Mouse (Mus musculus): ENCODE measurements around the gene Gstz1. TPM values are rescaled to one million over a fixed set of nuclear protein-coding genes. Genes with fewer than 3 reads are reported as not detected.

Gstz1 gene
- total RNA-seq (2014; rRNA removed): 56.3 and 61.1 TPM in 2 replicates
- polyA plus RNA-seq (2015; fragmentation: Nextera tagmentation; extraction: Ambion mirVana): 45.6 and 45.8 TPM in 2 replicates

- WGBS: under 1% methylated on average over 27 of the region's 27 CpGs
- Histone ChIP-seq H3K4me1 (ENCODE audit: insufficient read depth, low read length) (peaks cover 13% of the 10 kb centered on the region), H3K36me3 (ENCODE audit: insufficient read depth, low read length) (no peaks in the 10 kb centered on the region), H3K27me3 (ENCODE audit: insufficient read depth, low read length) (no peaks in the 10 kb centered on the region), H3K4me3 (ENCODE audit: low read length) (peak within 1 kb of the TSS; percentile 63), H3K27ac (peak within 1 kb of the TSS; percentile 90), H3K9me3 (ENCODE audit: low read length) (no peaks in the 10 kb centered on the region), H3K4me2 (ENCODE audit: low read depth, low read length) (peak within 1 kb of the TSS; percentile 74), H3K9ac (replicated peaks; ENCODE audit: low read length) (peak within 1 kb of the TSS; percentile 70)
- DNase-seq (ENCODE audit: low spot score) (peak; percentile 93), ATAC-seq (peak; percentile 91)
- TF ChIP-seq CTCF (IDR thresholded peaks at IDR 0.05; ENCODE audit: low read depth): peak; percentile 23; the same call in 1 of the 2 replicates
Measured at GRCm38 (mm10) chr12:87146966-87147365, at the start of gene Gstz1. TSS of gene Gstz1 (plus strand) at chr12:87147165.

GRCm38 (mm10) chr12:87100331-87100730 lies 46.6 kb upstream of the Gstz1 start:
- H3K4me1 ChIP-seq (ENCODE audit: insufficient read depth, low read length): peaks cover 8% of the 10 kb centered on the region
- H3K36me3 ChIP-seq (ENCODE audit: insufficient read depth, low read length): no peaks in the 10 kb centered on the region
- WGBS: 76% methylated on average over 4 of the region's 4 CpGs
- ATAC-seq: no peak
- H3K9me3 ChIP-seq (ENCODE audit: low read length): no peaks in the 10 kb centered on the region
- DNase-seq (ENCODE audit: low spot score): no peak
- no peak overlapping the region for H3K4me3 ChIP-seq (ENCODE audit: low read length)
- H3K9ac ChIP-seq (replicated peaks; ENCODE audit: low read length): no peak overlapping the region
- no peak overlapping the region for H3K4me2 ChIP-seq (ENCODE audit: low read depth, low read length)
- no peaks in the 10 kb centered on the region; the same call in 1 of the 2 replicates for H3K27me3 ChIP-seq (ENCODE audit: insufficient read depth, low read length)
- TF ChIP-seq CTCF (IDR thresholded peaks at IDR 0.05; ENCODE audit: low read depth): no peak
- no peak overlapping the region for H3K27ac ChIP-seq

GRCm38 (mm10) chr12:87102165-87102631 lies 44.8 kb upstream of the Gstz1 start, which contains the start of gene Ngb:
TSS of gene Ngb (minus strand) at chr12:87102539.
- Histone ChIP-seq H3K4me3 (ENCODE audit: low read length) (peak within 1 kb of the TSS; percentile 40), H3K27me3 (ENCODE audit: insufficient read depth, low read length) (no peaks in the 10 kb centered on the region; the same call in 1 of the 2 replicates), H3K4me1 (ENCODE audit: insufficient read depth, low read length) (peaks cover 8% of the 10 kb centered on the region), H3K4me2 (ENCODE audit: low read depth, low read length) (peak within 1 kb of the TSS; percentile 77), H3K27ac (no peak within 1 kb of the TSS), H3K9me3 (ENCODE audit: low read length) (no peaks in the 10 kb centered on the region), H3K9ac (replicated peaks; ENCODE audit: low read length) (peak within 1 kb of the TSS; percentile 35; the same call in 1 of the 2 replicates), H3K36me3 (ENCODE audit: insufficient read depth, low read length) (no peaks in the 10 kb centered on the region)
- peak; percentile 68 for ATAC-seq
- TF ChIP-seq CTCF (IDR thresholded peaks at IDR 0.05; ENCODE audit: low read depth): no peak
- DNase-seq (ENCODE audit: low spot score): peak; percentile 14
- WGBS: 2% methylated on average over 30 of the region's 32 CpGs

GRCm38 (mm10) chr12:87103471-87103870 lies 43.5 kb upstream of the Gstz1 start:
- no peak for TF ChIP-seq CTCF (IDR thresholded peaks at IDR 0.05; ENCODE audit: low read depth)
- no peaks in the 10 kb centered on the region; the same call in 1 of the 2 replicates for H3K27me3 ChIP-seq (ENCODE audit: insufficient read depth, low read length)
- no peak overlapping the region for H3K4me2 ChIP-seq (ENCODE audit: low read depth, low read length)
- peaks cover 8% of the 10 kb centered on the region for H3K4me1 ChIP-seq (ENCODE audit: insufficient read depth, low read length)
- no peak overlapping the region for H3K27ac ChIP-seq
- WGBS: 85% methylated on average over 4 of the region's 4 CpGs
- H3K36me3 ChIP-seq (ENCODE audit: insufficient read depth, low read length): no peaks in the 10 kb centered on the region
- no peaks in the 10 kb centered on the region for H3K9me3 ChIP-seq (ENCODE audit: low read length)
- H3K4me3 ChIP-seq (ENCODE audit: low read length): no peak overlapping the region
- no peak for DNase-seq (ENCODE audit: low spot score)
- no peak overlapping the region for H3K9ac ChIP-seq (replicated peaks; ENCODE audit: low read length)
- no peak for ATAC-seq

- WGBS: 82% methylated on average over 4 of the region's 4 CpGs
- no peak overlapping the region for H3K9ac ChIP-seq (replicated peaks; ENCODE audit: low read length)
- peaks cover 8% of the 10 kb centered on the region for H3K4me1 ChIP-seq (ENCODE audit: insufficient read depth, low read length)
- TF ChIP-seq CTCF (IDR thresholded peaks at IDR 0.05; ENCODE audit: low read depth): no peak
- peaks cover 4% of the 10 kb centered on the region; the same call in 1 of the 2 replicates for H3K36me3 ChIP-seq (ENCODE audit: insufficient read depth, low read length)
- no peak for DNase-seq (ENCODE audit: low spot score)
- no peaks in the 10 kb centered on the region for H3K9me3 ChIP-seq (ENCODE audit: low read length)
- no peak for ATAC-seq
- H3K27me3 ChIP-seq (ENCODE audit: insufficient read depth, low read length): no peaks in the 10 kb centered on the region; the same call in 1 of the 2 replicates
- no peak overlapping the region for H3K27ac ChIP-seq
- H3K4me3 ChIP-seq (ENCODE audit: low read length): no peak overlapping the region
- H3K4me2 ChIP-seq (ENCODE audit: low read depth, low read length): no peak overlapping the region
Measured at GRCm38 (mm10) chr12:87104796-87105195, 42.2 kb upstream of the Gstz1 start.

- WGBS: 38% methylated on average over 3 of the region's 3 CpGs
- Histone ChIP-seq H3K4me1 (ENCODE audit: insufficient read depth, low read length) (peaks cover 1% of the 10 kb centered on the region; the same call in 1 of the 2 replicates), H3K36me3 (ENCODE audit: insufficient read depth, low read length) (peaks cover 13% of the 10 kb centered on the region; the same call in 1 of the 2 replicates), H3K27me3 (ENCODE audit: insufficient read depth, low read length) (no peaks in the 10 kb centered on the region), H3K4me2 (ENCODE audit: low read depth, low read length) (no peak overlapping the region), H3K27ac (no peak overlapping the region), H3K9me3 (ENCODE audit: low read length) (no peaks in the 10 kb centered on the region), H3K4me3 (ENCODE audit: low read length) (no peak overlapping the region), H3K9ac (replicated peaks; ENCODE audit: low read length) (no peak overlapping the region)
- no peak for TF ChIP-seq CTCF (IDR thresholded peaks at IDR 0.05; ENCODE audit: low read depth)
- DNase-seq (ENCODE audit: low spot score) (peak; percentile 21), ATAC-seq (peak; percentile 46; the same call in 1 of the 2 replicates)
Measured at GRCm38 (mm10) chr12:87107357-87107977, 39.5 kb upstream of the Gstz1 start.

All from hindbrain, postnatal 0 days (tissue).